Mouse (Mus musculus) A20 (cell line): ENCODE measurements around the gene Slc22a23.

Experiments used
- DNase-seq: peaks from one replicate; pipeline ENCODE4 v3.0.0-alpha.2; 2011; ENCODE audit warnings: low read depth, low spot score

Slc22a23 gene

GRCm38 (mm10) chr13:34163304-34163975, 181.5 kb downstream of the Slc22a23 start:
- DNase-seq = peak; percentile 72

GRCm38 (mm10) chr13:34162491-34163303, 182.3 kb downstream of the Slc22a23 start, which contains the start of gene Psmg4:
Psmg4 (plus strand) TSS chr13:34162964.
- DNase-seq = peak; percentile 97

GRCm38 (mm10) chr13:34159926-34160325, 185.1 kb downstream of the Slc22a23 start:
- no peak for DNase-seq

- no peak for DNase-seq
Measured at GRCm38 (mm10) chr13:34157596-34158157, 187.3 kb downstream of the Slc22a23 start.

- no peak for DNase-seq
Measured at GRCm38 (mm10) chr13:34156840-34157185, 188.2 kb downstream of the Slc22a23 start.

- peak; percentile 44 for DNase-seq
Measured at GRCm38 (mm10) chr13:34156133-34156839, 188.7 kb downstream of the Slc22a23 start.

GRCm38 (mm10) chr13:34154931-34155272, 190.1 kb downstream of the Slc22a23 start:
- peak; percentile 81 for DNase-seq

- DNase-seq = peak; percentile 86
Measured at GRCm38 (mm10) chr13:34154217-34154930, 190.6 kb downstream of the Slc22a23 start.

- DNase-seq = no peak
Measured at GRCm38 (mm10) chr13:34153254-34154011, 191.5 kb downstream of the Slc22a23 start.

- no peak for DNase-seq
Measured at GRCm38 (mm10) chr13:34152695-34153094, 192.3 kb downstream of the Slc22a23 start.

- no peak for DNase-seq
Measured at GRCm38 (mm10) chr13:34151425-34151824, 193.6 kb downstream of the Slc22a23 start.

GRCm38 (mm10) chr13:34150271-34151027, 194.5 kb downstream of the Slc22a23 start:
- no peak for DNase-seq

GRCm38 (mm10) chr13:34149463-34150176, 195.4 kb downstream of the Slc22a23 start:
- no peak for DNase-seq

GRCm38 (mm10) chr13:34148767-34149392, 196.1 kb downstream of the Slc22a23 start:
- peak; percentile 61 for DNase-seq

- peak; percentile 17 for DNase-seq
Measured at GRCm38 (mm10) chr13:34148181-34148580, 196.8 kb downstream of the Slc22a23 start.

- no peak for DNase-seq
Measured at GRCm38 (mm10) chr13:34146916-34147315, 198.1 kb downstream of the Slc22a23 start.

- DNase-seq = no peak
Measured at GRCm38 (mm10) chr13:34143389-34143788, 201.6 kb downstream of the Slc22a23 start.

- no peak for DNase-seq
Measured at GRCm38 (mm10) chr13:34136605-34137004, 208.4 kb downstream of the Slc22a23 start.

- no peak for DNase-seq
Measured at GRCm38 (mm10) chr13:34134276-34134675, 210.7 kb downstream of the Slc22a23 start.
